Mouse (Mus musculus) adrenal gland (tissue): Measurements from ENCODE around the gene Slf2.

Source experiments
- intact Hi-C: fragments of 180-260 bp; cut with DNase I; formaldehyde crosslinking; loops from one replicate; pipeline ENCODE4 v1.15.1; 2025

The Slf2 gene

DNA sequence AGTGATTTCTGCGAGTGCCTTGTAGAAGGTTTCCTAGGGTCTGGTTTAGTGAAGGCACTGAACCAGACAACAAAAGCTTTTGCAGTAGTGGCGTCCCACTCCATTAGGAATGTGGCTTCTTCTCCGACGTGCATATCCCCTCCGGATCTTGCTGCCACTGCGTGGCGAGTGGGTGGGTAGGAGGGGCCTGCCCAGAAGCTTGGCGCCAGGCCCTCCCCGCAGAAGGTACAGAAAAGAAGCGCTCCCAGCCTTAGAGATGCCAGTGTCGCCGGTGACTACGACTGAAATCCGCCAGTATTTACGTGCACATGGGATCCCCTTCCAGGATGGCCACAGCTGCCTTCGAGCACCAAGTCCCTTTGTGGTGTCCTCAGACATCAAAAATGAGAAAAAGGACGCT, 76.1 kb downstream of the Slf2 start:
- intact Hi-C loops: no loop called here

GRCm38 (mm10) chr19:45007425-45008191, 76.7 kb downstream of the Slf2 start:
- intact Hi-C loops: no loop called here

- intact Hi-C loops: no loop called here
These were observed 79.7 kb downstream of the Slf2 start for GRCm38 (mm10) chr19:45010646-45011045.

GRCm38 (mm10) chr19:45012219-45012618, 81.3 kb downstream of the Slf2 start:
- intact Hi-C loops: loop anchor here (2.0 kb wide), 1 partner anchor 19 kb away; no protein-coding TSS in a partner anchor

DNA sequence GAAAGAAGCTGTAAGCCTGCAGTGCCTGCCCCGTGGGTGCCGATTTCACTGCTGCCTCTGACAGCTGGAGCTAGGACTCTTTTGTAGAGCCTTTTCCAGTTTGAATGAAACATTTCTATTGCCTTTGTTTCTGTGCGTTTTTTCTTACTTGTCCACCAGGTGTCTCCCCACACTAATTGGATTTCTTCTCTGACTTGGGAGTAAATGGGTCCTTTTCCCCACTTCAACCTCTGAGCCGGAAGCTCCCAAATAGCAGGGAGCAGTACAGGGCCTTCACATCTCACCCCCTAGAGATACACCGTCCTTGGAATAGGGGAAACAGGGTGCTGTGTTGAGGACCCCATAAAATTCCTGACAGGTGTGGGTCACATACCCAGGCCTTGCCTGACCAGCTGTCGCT, 81.7 kb downstream of the Slf2 start:
- intact Hi-C loops: loop anchor here (2.0 kb wide), 1 partner anchor 18 kb away; no protein-coding TSS in a partner anchor

GRCm38 (mm10) chr19:45013581-45014225, 82.8 kb downstream of the Slf2 start:
- intact Hi-C loops: loop anchor here (2.0 kb wide), 1 partner anchor 17 kb away; no protein-coding TSS in a partner anchor

GRCm38 (mm10) chr19:45014335-45014971, 83.5 kb downstream of the Slf2 start, which contains the start of gene Lzts2:
Lzts2 (plus strand) TSS chr19:45014414.
- intact Hi-C loops: no loop called here

DNA sequence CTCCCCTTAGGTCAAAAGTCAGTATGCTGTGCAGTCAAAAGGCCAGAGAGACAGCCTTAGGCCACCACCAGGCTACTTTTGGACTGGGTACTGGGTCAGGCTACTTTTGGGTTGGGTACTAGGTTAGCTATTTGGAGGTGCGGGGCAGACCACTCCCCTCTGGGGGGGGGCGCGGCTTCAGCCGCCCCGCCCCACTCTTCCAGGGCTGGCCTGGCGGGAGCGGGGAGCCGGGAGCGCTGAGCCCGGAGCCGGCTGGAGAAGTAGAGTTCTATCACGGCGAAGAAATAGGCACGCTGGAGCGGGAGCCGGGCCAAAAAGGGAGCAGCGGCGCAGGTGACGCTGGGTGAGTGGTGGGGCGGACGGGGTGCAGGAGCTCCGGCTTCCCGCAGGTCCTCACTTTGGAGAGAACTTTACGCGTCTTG, 84.0 kb downstream of the Slf2 start:
- intact Hi-C loops: no loop called here

- intact Hi-C loops: no loop called here
These were observed 84.7 kb downstream of the Slf2 start for GRCm38 (mm10) chr19:45015518-45016281.

DNA sequence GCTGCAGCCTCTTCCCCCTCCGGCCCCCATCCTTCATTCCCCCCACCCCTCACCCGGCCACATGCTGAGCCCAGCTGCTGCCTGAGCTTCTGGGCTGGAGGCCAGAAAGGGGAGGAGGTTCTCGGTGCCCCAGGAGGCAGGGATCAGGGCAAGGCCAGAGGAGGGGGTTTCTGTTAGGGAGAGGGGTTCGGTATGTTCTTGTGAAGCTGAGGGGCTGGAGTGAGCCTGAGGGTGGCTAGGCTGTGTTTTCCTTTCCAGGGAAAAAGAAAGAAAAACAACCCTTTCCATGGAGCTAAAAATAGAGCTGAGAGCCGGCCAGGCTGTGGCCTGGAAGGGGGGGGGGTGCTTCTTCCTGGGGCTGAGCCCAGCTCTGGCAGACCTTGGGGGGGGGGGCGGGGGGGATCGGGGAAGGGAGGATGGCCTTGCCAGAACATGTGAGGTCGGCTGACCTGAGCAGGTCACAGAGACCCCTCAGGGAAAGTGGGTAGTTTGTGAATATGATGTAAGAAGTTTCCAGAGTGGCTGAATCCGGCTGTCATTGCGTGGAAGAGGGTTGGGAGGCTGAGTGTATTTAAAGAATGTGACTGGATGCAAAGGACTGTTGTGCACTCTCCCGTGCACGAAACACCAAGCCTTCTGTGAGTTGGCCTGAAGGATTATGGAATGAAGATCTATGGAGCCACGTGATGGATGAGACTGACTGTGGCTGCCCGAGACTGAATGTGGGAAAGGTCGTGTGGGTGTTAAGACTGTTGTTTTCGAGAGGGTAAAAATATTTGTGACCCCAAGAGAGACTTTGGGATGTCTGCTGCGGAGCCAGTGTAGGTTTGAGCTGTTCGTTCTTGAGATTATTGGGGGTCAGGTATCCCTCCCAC, 85.6 kb downstream of the Slf2 start:
- intact Hi-C loops: no loop called here

GRCm38 (mm10) chr19:45017216-45017771, 86.3 kb downstream of the Slf2 start:
- intact Hi-C loops: no loop called here

- intact Hi-C loops: no loop called here
These were observed 87.0 kb downstream of the Slf2 start for GRCm38 (mm10) chr19:45017909-45018308.

DNA sequence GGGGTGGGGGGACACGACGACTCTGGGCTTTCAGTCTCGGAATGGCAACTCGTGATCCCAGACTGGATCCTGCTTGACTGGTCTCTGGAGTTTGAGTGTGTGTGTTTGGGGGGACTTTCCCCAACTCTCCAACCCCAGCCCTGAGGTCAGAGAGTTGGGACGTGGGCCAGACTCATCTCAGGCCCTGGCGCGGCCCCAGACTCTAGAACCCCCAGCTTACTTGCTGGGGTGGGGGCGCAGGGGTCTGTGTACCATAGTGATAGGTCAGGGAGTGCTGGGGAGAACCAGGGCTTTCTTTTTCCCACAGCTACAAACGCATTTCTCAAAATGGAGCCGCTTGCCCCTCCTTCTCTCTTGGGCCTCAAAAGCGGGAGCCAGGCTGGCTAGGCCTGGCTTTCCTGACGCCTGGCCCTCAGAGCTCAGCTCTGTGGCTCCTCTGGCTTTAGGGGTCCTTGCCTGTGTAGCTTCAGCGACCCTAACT, 87.4 kb downstream of the Slf2 start:
- intact Hi-C loops: no loop called here

DNA sequence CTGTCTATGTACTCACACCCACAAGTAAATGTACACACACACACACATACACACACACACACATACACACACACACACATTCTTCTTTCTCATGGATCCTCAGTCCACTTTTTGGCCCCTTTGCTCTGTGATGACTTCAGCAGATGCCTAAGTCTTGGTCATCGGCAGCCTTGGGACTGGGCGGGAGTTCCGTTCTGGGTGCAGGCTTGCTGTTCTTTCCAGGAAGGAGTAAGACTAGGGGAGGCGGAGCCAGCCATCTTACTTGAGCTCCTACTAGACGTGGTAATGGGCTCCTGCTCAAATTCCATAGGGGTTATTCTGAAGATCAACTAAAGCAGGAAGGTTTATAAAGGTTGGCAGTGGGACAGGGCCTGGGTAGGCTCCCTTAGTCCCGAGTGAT, 89.4 kb downstream of the Slf2 start:
- intact Hi-C loops: no loop called here

- intact Hi-C loops: no loop called here
These were observed 90.4 kb downstream of the Slf2 start for GRCm38 (mm10) chr19:45021362-45021761.

DNA sequence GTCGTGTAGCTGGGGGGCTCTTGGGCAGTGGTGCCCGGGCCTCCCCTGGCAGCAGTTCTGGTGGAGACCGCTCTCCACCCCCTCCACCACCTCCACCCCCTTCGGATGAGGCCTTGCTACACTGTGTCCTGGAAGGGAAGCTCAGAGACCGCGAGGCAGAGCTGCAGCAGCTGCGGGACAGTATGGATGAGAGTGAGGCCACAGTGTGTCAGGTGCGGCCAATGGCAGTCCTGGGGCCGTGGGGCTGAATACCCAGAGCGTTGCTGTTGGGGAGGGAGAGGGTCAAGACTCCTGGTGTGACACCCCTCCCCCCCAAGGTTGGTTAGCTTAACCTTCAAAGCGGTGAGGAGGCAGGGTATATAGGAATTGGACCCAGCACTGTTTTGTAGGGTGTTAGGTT, 93.0 kb downstream of the Slf2 start:
- intact Hi-C loops: no loop called here

DNA sequence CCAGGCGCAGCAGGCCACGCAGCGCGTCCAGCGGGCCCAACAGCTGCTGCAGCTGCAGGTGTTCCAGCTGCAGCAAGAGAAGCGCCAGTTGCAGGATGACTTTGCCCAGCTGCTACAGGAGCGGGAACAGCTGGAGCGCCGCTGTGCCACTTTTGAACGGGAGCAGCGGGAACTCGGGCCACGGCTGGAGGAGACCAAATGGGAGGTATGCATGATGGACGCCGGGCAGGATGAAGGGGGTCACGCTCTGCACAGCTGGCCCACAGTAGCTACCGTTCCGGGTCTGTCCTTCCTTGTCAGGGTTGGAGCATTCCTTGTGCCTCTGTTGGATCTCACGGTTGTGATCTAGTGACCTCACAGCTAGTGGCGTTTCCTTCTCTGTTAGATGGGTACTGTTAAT, 93.8 kb downstream of the Slf2 start:
- intact Hi-C loops: no loop called here

- intact Hi-C loops: no loop called here
These were observed 95.1 kb downstream of the Slf2 start for GRCm38 (mm10) chr19:45025937-45026568.

- intact Hi-C loops: no loop called here
These were observed 96.2 kb downstream of the Slf2 start for GRCm38 (mm10) chr19:45026958-45027670.
